Mouse (Mus musculus) G1E (cell line): Measurements from ENCODE around the gene Apol6. TPM values are rescaled to one million over a fixed set of nuclear protein-coding genes. Genes with fewer than 3 reads are reported as not detected.
"Not testable (repeated sequence)": the region's sequence is repeated elsewhere in the genome, so short reads cannot be mapped to it uniquely, and the experiment has no call there.

ENCODE experiments used
- ATAC-seq: 2 replicates; pipeline ENCODE4 v1.8.0; 2016; ENCODE audit warnings: mild to moderate bottlenecking; ENCODE audit not compliant: insufficient number of reproducible peaks, poor library complexity, low FRiP score, severe bottlenecking; ENCODE audit errors: extremely low read depth
- DNase-seq: peaks from one replicate; pipeline ENCODE4 v3.0.0; 2012; ENCODE audit warnings: low spot score
- H3K27me3 ChIP-seq: 2 replicates; pipeline ENCODE4 v1.6.1; 2012; ENCODE audit warnings: mild to moderate bottlenecking, low read length, inconsistent platforms; ENCODE audit not compliant: insufficient read depth
- H3K36me3 ChIP-seq: replicated peaks from 2 replicates; pipeline ENCODE3; 2012; ENCODE audit warnings: mild to moderate bottlenecking, inconsistent platforms
- H3K4me1 ChIP-seq: 2 replicates; pipeline ENCODE4 v1.6.1; 2012; ENCODE audit warnings: low read depth, low read length, inconsistent platforms, mixed read lengths; ENCODE audit not compliant: insufficient read depth
- H3K4me3 ChIP-seq: 2 replicates; pipeline ENCODE4 v1.5.1; 2012; ENCODE audit warnings: low read depth, mild to moderate bottlenecking, inconsistent platforms, low read length, moderate library complexity, mixed read lengths
- H3K9me3 ChIP-seq: replicated peaks from 2 replicates; pipeline ENCODE4 v1.6.1; 2012; ENCODE audit warnings: inconsistent platforms
- CTCF ChIP-seq: IDR thresholded peaks from 2 replicates; pipeline ENCODE4 v1.5.1; 2012; ENCODE audit warnings: low read depth, low read length, inconsistent platforms, mixed read lengths
- GATA1 ChIP-seq: IDR thresholded peaks from 2 replicates; pipeline ENCODE4 v1.6.1; 2012; ENCODE audit warnings: borderline replicate concordance, low read length, inconsistent platforms, mixed read lengths
- GATA2 ChIP-seq: IDR thresholded peaks from 2 replicates; pipeline ENCODE4 v1.6.1; 2012; ENCODE audit warnings: low read depth, low read length, inconsistent platforms, borderline replicate concordance
- POLR2AphosphoS5 ChIP-seq: IDR thresholded peaks from 2 replicates; pipeline ENCODE4 v1.6.1; 2012; ENCODE audit warnings: low read depth, low read length, inconsistent platforms; ENCODE audit not compliant: insufficient replicate concordance
- TAL1 ChIP-seq: conservative IDR thresholded peaks from 2 replicates; pipeline ENCODE4 v1.6.1; 2012; ENCODE audit warnings: low read depth, low read length, inconsistent platforms, mixed read lengths
- polyA plus RNA-seq: library from polyadenylated mRNA; stranded (reverse); fragments of >175 nt; gene quantifications from 2 replicates; pipeline ENCODE4 v1.2.3, GENCODE M21; 2012
- total RNA-seq, 2 experiments: library from RNA; stranded (forward) in 1 of 2; stranded (reverse) in 1 of 2; fragments of 200-1000 nt in 1 of 2; fragments of >200 nt in 1 of 2; fragmentation: Nextera tagmentation in 1 of 2; gene quantifications; 2 replicates each; pipeline ENCODE4 v1.2.3; 2014 to 2017

Gene Apol6
- total and polyA plus RNA-seq, 3 experiments, result 0.22 TPM; not detected in 2

DNA sequence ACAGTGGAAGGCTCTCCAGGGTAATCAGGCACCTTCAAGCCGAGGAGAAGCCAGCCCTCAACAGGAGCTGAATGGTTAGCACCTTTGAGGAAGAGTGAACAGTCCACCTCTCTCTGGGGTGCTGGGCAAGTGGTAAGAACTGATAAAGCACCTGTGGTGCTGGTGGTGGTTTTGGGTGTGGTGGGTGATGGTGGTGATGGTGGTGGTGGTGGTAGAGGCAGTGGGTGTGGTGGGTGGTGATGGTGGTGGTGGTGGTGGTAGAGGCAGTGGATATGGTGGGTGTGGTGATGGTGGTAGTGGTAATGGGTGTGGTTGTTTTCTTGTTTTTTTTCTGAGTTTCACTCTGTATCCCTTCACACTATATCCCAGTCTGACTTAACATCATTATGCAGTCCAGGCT is 8.5 kb downstream of the Apol6 start:
- H3K4me3 ChIP-seq, result no peak overlapping the region; the same call in 1 of the 2 replicates
- ATAC-seq, result no peak
- H3K36me3 ChIP-seq, result no peaks in the 10 kb centered on the region
- peaks cover 26% of the 10 kb centered on the region for H3K27me3 ChIP-seq
- peaks cover 10% of the 10 kb centered on the region for H3K4me1 ChIP-seq
- no peak for DNase-seq
- no peaks in the 10 kb centered on the region for H3K9me3 ChIP-seq
- TF ChIP-seq POLR2AphosphoS5 (no peak), TAL1 (no peak), CTCF (no peak), GATA1 (no peak)

DNA sequence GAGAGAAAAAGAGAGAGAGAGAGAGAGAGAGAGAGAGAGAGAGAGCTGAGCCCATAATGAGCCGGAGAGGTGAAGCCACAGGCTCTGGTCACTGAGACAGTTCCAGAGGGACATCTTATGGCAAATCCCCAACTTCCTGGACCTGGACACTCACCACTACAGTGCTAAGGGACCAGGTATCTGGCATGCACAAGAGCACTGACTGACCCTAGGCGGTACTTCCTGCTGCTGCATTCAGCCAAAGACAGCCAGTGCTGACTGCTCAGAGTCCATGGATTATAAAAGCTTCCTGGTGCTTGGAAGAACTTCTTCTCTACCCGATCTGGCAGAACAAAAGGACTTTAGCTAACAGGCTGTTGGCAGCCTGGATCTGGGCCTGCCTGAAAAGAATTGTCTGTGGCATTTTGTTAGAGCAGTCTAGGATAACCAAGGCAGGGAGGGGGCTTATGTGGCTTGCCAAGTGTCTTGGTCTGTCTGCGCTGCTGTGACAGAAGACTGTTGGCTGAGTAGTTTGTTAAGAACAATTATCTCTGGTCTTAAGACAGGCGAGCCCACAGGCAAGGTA is 10.2 kb downstream of the Apol6 start:
- Histone ChIP-seq H3K27me3 (peaks cover 19% of the 10 kb centered on the region), H3K36me3 (no peaks in the 10 kb centered on the region), H3K4me3 (no peak overlapping the region), H3K9me3 (no peaks in the 10 kb centered on the region), H3K4me1 (peaks cover 10% of the 10 kb centered on the region)
- ATAC-seq (no peak), DNase-seq (no peak)
- TF ChIP-seq CTCF, result no peak
- TF ChIP-seq TAL1, result no peak
- no peak for TF ChIP-seq POLR2AphosphoS5
- TF ChIP-seq GATA2, result no peak

DNA sequence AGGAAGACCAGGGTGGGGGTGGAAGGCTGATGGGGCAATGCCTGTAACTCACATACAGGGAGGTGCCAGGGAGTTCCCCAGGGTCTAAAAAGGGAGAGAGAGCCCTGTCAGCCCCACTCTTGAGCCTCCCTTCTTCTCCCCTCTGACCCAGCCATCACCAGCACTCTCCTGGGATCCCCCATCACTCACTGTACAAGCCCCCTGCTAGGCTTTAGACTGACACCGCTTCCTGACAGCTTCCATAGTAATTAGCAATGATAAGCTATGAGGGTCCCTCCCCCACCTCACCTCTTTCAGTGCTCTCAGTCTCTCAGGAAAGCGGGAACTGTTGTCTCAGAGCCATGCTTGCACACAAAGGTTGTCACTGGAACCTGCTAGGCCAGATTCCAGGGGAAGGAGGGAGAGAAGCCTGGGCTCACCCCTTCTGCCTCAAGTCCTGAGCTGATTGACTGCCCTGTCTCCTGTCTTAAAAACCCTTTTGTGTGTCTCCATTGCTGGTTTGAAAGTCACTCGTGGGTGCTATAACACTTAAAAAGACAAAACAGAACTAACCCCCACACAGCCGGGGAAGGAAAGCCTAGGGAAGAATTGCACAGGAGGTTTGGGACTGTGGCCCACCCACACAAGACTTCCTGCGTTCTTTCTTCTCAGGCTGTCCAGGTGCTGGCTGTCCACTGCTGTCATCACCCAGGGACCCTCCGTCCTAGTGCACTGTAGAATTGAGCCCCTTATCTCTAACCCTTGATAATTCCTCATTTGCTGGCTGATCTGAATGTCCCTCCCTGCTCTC is 11.7 kb downstream of the Apol6 start:
- Histone ChIP-seq H3K27me3 (peaks cover 12% of the 10 kb centered on the region), H3K36me3 (no peaks in the 10 kb centered on the region), H3K4me3 (no peak overlapping the region), H3K9me3 (no peaks in the 10 kb centered on the region), H3K4me1 (peaks cover 10% of the 10 kb centered on the region)
- TF ChIP-seq CTCF (no peak), POLR2AphosphoS5 (no peak), GATA2 (no peak), TAL1 (no peak), GATA1 (no peak)
- no peak for ATAC-seq
- DNase-seq, result no peak

DNA sequence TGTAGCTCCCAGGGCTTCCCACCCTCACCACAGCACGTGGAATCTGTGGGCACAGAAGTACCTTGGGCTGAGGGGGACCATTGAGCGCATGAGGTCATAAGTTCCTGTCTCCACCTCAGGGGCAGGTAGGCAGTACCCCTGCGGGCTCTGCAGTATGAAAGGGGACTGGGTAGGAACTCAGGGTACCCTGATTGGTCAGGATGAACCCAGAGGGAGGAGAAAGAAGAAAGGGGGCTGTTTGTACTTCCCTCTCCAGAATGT is 12.2 kb downstream of the Apol6 start:
- no peak for TF ChIP-seq POLR2AphosphoS5
- TF ChIP-seq TAL1, result no peak
- TF ChIP-seq GATA1, result no peak
- TF ChIP-seq GATA2, result no peak
- TF ChIP-seq CTCF, result no peak
- Histone ChIP-seq H3K36me3 (no peaks in the 10 kb centered on the region), H3K9me3 (no peaks in the 10 kb centered on the region), H3K4me3 (no peak overlapping the region), H3K4me1 (peaks cover 10% of the 10 kb centered on the region), H3K27me3 (peaks cover 9% of the 10 kb centered on the region; the same call in 1 of the 2 replicates)
- ATAC-seq, result no peak
- no peak for DNase-seq

DNA sequence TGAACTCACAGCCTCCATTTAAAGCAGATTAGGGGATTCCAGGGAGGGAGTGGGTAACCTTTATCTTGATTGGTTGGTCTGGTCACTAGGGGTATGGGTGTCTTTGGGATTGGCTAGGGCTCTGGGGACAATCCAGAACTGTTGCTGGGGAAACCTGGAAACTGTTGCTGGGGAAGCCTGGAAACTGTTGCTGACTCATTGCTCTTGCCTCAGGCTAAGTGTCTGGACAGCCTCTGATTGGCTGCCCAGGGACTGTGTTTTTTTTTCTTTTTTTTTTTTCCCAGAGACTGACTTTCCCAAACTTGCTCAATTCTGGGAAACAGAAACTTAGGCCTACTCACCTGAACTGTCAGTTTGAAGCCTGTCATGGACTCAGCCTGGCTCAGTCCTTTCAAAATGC is 14.0 kb downstream of the Apol6 start:
- H3K36me3 ChIP-seq, result no peaks in the 10 kb centered on the region
- H3K27me3 ChIP-seq, result peaks cover 9% of the 10 kb centered on the region; the same call in 1 of the 2 replicates
- no peak for DNase-seq
- H3K4me1 ChIP-seq, result peaks cover 2% of the 10 kb centered on the region; the same call in 1 of the 2 replicates
- no peak for TF ChIP-seq GATA1
- TF ChIP-seq POLR2AphosphoS5, result no peak
- no peak for TF ChIP-seq GATA2
- TF ChIP-seq CTCF, result no peak
- TF ChIP-seq TAL1, result no peak
- no peak overlapping the region for H3K4me3 ChIP-seq
- ATAC-seq, result no peak
- no peaks in the 10 kb centered on the region for H3K9me3 ChIP-seq

DNA sequence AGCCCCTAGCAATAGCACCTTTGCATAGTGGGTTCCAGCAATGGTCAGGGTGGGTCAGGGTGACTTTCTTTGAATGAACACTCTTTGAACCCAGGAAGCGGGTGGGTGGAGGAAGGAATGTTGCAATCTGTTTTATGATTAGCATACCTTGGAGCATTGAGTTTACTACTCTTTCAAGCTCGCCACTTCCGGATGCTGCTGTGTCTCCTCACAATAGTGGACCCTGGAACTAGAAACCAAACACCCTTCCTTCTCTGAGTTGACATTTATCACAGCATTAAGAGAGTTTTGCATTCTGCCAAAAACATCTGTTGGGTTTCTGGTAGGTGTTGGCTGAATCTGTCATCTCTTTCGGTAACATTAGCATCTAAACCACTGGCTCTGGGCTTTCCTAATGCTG is 14.9 kb downstream of the Apol6 start:
- not testable (repeated sequence) for ATAC-seq, H3K4me1 ChIP-seq, H3K4me3 ChIP-seq, H3K36me3 ChIP-seq, H3K27me3 ChIP-seq, DNase-seq, H3K9me3 ChIP-seq

DNA sequence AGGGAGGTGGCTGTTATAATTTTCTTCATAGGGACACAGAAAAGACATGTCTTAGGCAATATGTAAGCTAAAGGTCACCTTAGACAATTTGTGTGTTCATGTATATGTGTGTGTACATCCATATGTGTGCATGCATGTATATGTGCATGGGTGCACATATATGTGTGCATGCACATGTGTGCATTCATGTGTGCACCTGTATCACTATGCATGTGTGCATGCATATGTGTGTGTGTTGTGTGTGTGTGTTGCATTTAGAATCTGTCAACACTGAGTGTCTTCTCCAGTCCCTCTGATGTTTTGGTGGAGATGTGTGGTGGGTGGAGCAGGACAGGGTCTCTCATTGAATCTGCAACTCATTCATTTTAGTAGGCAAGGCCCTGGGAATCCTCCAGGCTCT is 18.2 kb downstream of the Apol6 start:
- Histone ChIP-seq H3K9me3 (no peaks in the 10 kb centered on the region), H3K27me3 (peaks cover 4% of the 10 kb centered on the region; the same call in 1 of the 2 replicates)

More for the DNA sequence above, 18.2 kb downstream of the Apol6 start:
- no peak for DNase-seq
- no peak for TF ChIP-seq GATA1
- TF ChIP-seq CTCF, result no peak
- no peak for TF ChIP-seq POLR2AphosphoS5
- TF ChIP-seq TAL1, result no peak
- no peak for TF ChIP-seq GATA2
- no peaks in the 10 kb centered on the region for H3K36me3 ChIP-seq
- H3K4me3 ChIP-seq, result no peak overlapping the region
- no peak for ATAC-seq
- no peaks in the 10 kb centered on the region for H3K4me1 ChIP-seq
